ENCODE assay signal across 16 mouse cellular contexts in genomic region chr4:45824761-45825556, GRCm38 (mm10). TPM values are rescaled to one million over a fixed set of nuclear protein-coding genes. Genes with fewer than 3 reads are reported as not detected.
DNase-seq lines count a peak whose midpoint lies in the region; ATAC-seq and TF ChIP-seq lines count a peak whose summit lies in the region.
"Had no signal": no experiment of that assay in that cellular context is flagged by ENCODE, and none has a peak within 500 bp of the region (broad histone marks: within the 10 kb centered on the region; RNA-seq: fewer than 3 reads in every experiment).

No protein-coding gene starts in this region.

- 26% methylated on average over 14 of the region's 14 CpGs for WGBS in heart, embryonic 11.5 days (ENCODE audit: insufficient replicate concordance)
- 21% methylated on average over 14 of the region's 14 CpGs for WGBS in forebrain, embryonic 14.5 days
- 25% methylated on average over 14 of the region's 14 CpGs for WGBS in hindbrain, postnatal 0 days
- 23% methylated on average over 14 of the region's 14 CpGs for WGBS in neural tube, embryonic 12.5 days

- H3K9me3 ChIP-seq in heart, embryonic 11.5 days (replicated peaks; ENCODE audit: control insufficient read depth, low read length), result no peaks in the 10 kb centered on the region
- no peaks in the 10 kb centered on the region for H3K9me3 ChIP-seq in forebrain, embryonic 14.5 days (replicated peaks; ENCODE audit: control insufficient read depth, low read length)
- H3K9me3 ChIP-seq in hindbrain, postnatal 0 days (ENCODE audit: low read length), result no peaks in the 10 kb centered on the region
- no peaks in the 10 kb centered on the region for H3K9me3 ChIP-seq in neural tube, embryonic 12.5 days
- H3K9me3 ChIP-seq: kidney, embryonic 15.5 days had no signal

- TF ChIP-seq CTCF in hindbrain, postnatal 0 days (IDR thresholded peaks at IDR 0.05; ENCODE audit: low read depth), result no peak

- H3K4me1 ChIP-seq in heart, embryonic 11.5 days (ENCODE audit: control insufficient read depth, insufficient read depth, low read length), result peaks cover 42% of the 10 kb centered on the region
- H3K4me1 ChIP-seq in forebrain, embryonic 14.5 days (ENCODE audit: control insufficient read depth, insufficient read depth, low read length), result peaks cover 34% of the 10 kb centered on the region
- peaks cover 13% of the 10 kb centered on the region for H3K4me1 ChIP-seq in hindbrain, postnatal 0 days (ENCODE audit: insufficient read depth, low read length)
- peaks cover 56% of the 10 kb centered on the region for H3K4me1 ChIP-seq in neural tube, embryonic 12.5 days

- no peak for ATAC-seq in heart, embryonic 11.5 days (replicated peaks; ENCODE audit: insufficient number of reproducible peaks, low FRiP score, low TSS enrichment)
- no peak for ATAC-seq in forebrain, embryonic 14.5 days
- no peak for ATAC-seq in hindbrain, postnatal 0 days
- ATAC-seq in neural tube, embryonic 12.5 days (ENCODE audit: low FRiP score, low read depth), result no peak

- peaks cover 56% of the 10 kb centered on the region for H3K27me3 ChIP-seq in heart, embryonic 11.5 days (ENCODE audit: control insufficient read depth, insufficient read depth, low read length)
- H3K27me3 ChIP-seq in forebrain, embryonic 14.5 days (replicated peaks; ENCODE audit: control insufficient read depth, insufficient read depth, low read length), result 0 out of 2 replicates have a peak, but pooled peaks cover 3% of the 10 kb centered on the region
- H3K27me3 ChIP-seq in hindbrain, postnatal 0 days (ENCODE audit: insufficient read depth, low read length), result 0 out of 2 replicates have a peak, but pooled peaks cover 11% of the 10 kb centered on the region
- peaks cover 43% of the 10 kb centered on the region for H3K27me3 ChIP-seq in neural tube, embryonic 12.5 days (replicated peaks)

- no peak overlapping the region for H3K9ac ChIP-seq in heart, embryonic 11.5 days (ENCODE audit: low read depth, low read length)
- H3K9ac ChIP-seq in forebrain, embryonic 14.5 days (ENCODE audit: low read length), result peak overlapping the region; percentile 97
- peak overlapping the region; percentile 37; the same call in 1 of the 2 replicates for H3K9ac ChIP-seq in hindbrain, postnatal 0 days (replicated peaks; ENCODE audit: low read length)
- H3K9ac ChIP-seq in neural tube, embryonic 12.5 days, result peak overlapping the region; percentile 93
- H3K9ac ChIP-seq: kidney, embryonic 15.5 days; liver, embryonic 14.5 days had no signal

- no peak for DNase-seq in heart, adult 18-20 months
- peak; percentile 57 for DNase-seq in forebrain, embryonic 14.5 days (ENCODE audit: low spot score)
- DNase-seq in hindbrain, postnatal 0 days (ENCODE audit: low spot score), result peak; percentile 36
- no peak for DNase-seq in right cerebral cortex, postnatal 36 days (ENCODE audit: low spot score in 2 of 2)
- no peak for DNase-seq in left cerebral cortex, postnatal 10 days (ENCODE audit: extremely low spot score in 1 of 2, low spot score in 2 of 2)
- no peak for DNase-seq in embryo, embryonic 10 days (ENCODE audit: low spot score)
- DNase-seq: adrenal gland, postnatal 14 days; cerebellum, adult 11-12 months had no signal

- H3K4me2 ChIP-seq in heart, embryonic 11.5 days, result peak overlapping the region; percentile 52
- peak overlapping the region; percentile 71 for H3K4me2 ChIP-seq in forebrain, embryonic 14.5 days (ENCODE audit: low read length)
- H3K4me2 ChIP-seq in hindbrain, postnatal 0 days (ENCODE audit: low read depth, low read length), result peak overlapping the region; percentile 51
- peak overlapping the region; percentile 80 for H3K4me2 ChIP-seq in neural tube, embryonic 12.5 days (replicated peaks)
- H3K4me2 ChIP-seq: kidney, embryonic 15.5 days had no signal

- intact Hi-C loops in left cerebral cortex, postnatal 10 days (cut with DNase I), result no loop called here

- H3K36me3 ChIP-seq in heart, embryonic 11.5 days (ENCODE audit: control insufficient read depth, insufficient read depth, low read length), result no peaks in the 10 kb centered on the region
- peaks cover 13% of the 10 kb centered on the region for H3K36me3 ChIP-seq in forebrain, embryonic 14.5 days (ENCODE audit: control insufficient read depth, insufficient read depth, low read length)
- H3K36me3 ChIP-seq in hindbrain, postnatal 0 days (ENCODE audit: insufficient read depth, low read length), result no peaks in the 10 kb centered on the region
- peaks cover 12% of the 10 kb centered on the region; the same call in 1 of the 2 replicates for H3K36me3 ChIP-seq in neural tube, embryonic 12.5 days
- H3K36me3 ChIP-seq: kidney, embryonic 15.5 days had no signal

- H3K27ac ChIP-seq in heart, embryonic 11.5 days (ENCODE audit: low read depth, low read length), result peak overlapping the region; percentile 43; the same call in 1 of the 2 replicates
- H3K27ac ChIP-seq in forebrain, embryonic 14.5 days (ENCODE audit: low read depth, low read length), result peak overlapping the region; percentile 100
- peak overlapping the region; percentile 59 for H3K27ac ChIP-seq in hindbrain, postnatal 0 days
- peak overlapping the region; percentile 94 for H3K27ac ChIP-seq in neural tube, embryonic 12.5 days
- H3K27ac ChIP-seq: kidney, embryonic 15.5 days; layer of hippocampus, adult 2 months; liver, embryonic 14.5 days had no signal

- H3K4me3 ChIP-seq in heart, embryonic 11.5 days (ENCODE audit: low read depth, low read length), result peak overlapping the region; percentile 17; the same call in 1 of the 2 replicates
- H3K4me3 ChIP-seq in forebrain, embryonic 14.5 days (ENCODE audit: low read depth, low read length), result peak overlapping the region; percentile 78
- H3K4me3 ChIP-seq in hindbrain, postnatal 0 days (ENCODE audit: low read length), result peak overlapping the region; percentile 43
- peak overlapping the region; percentile 69 for H3K4me3 ChIP-seq in neural tube, embryonic 12.5 days
- H3K4me3 ChIP-seq: kidney, embryonic 15.5 days; layer of hippocampus, adult 2 months had no signal

RNA-seq across cellular contexts. Expression of gene Igfbpl1, which starts 1.8 kb away (rescaled TPM):
- polyA plus RNA-seq in heart, embryonic 11.5 days (2014; fragmentation: Nextera tagmentation; extraction: Ambion mirVana), result 16.8 and 18.4 TPM in 2 replicates
- under 1 TPM; 0.23 to 0.30 TPM for total RNA-seq in heart, adult 18-20 months (2021)
- 202 and 210 TPM in 2 replicates for polyA plus RNA-seq in forebrain, embryonic 14.5 days (2014; fragmentation: Nextera tagmentation; extraction: Ambion mirVana)
- total RNA-seq in hindbrain, postnatal 0 days (2014; rRNA removed), result 86.1 and 103 TPM in 2 replicates
- 20.3 and 22.2 TPM in 2 replicates for polyA plus RNA-seq in hindbrain, postnatal 0 days (2015; fragmentation: Nextera tagmentation; extraction: Ambion mirVana)
- 63.2 and 74.6 TPM in 2 replicates for polyA plus RNA-seq in neural tube, embryonic 12.5 days (2016; fragmentation: Nextera tagmentation; extraction: Ambion mirVana)
- 1 to 10 TPM; 2.6 to 2.9 TPM for total RNA-seq in left cerebral cortex, postnatal 10 days (2021)
- total RNA-seq: adrenal gland, postnatal 14 days; gastrocnemius, postnatal 4 days had no signal
- polyA plus RNA-seq: thymus, postnatal 0 days had no signal

RNA-seq across cellular contexts. Expression of gene Stra6l, which starts 23.5 kb away (rescaled TPM):
- polyA plus RNA-seq in heart, embryonic 11.5 days (2014; fragmentation: Nextera tagmentation; extraction: Ambion mirVana), result 0.27 TPM in 1 of 2 replicates, not detected in the other
- total RNA-seq in heart, adult 18-20 months (2021), result not detected
- polyA plus RNA-seq in forebrain, embryonic 14.5 days (2014; fragmentation: Nextera tagmentation; extraction: Ambion mirVana), result 1.0 and 1.2 TPM in 2 replicates
- 0.07 and 0.26 TPM in 2 replicates for total RNA-seq in hindbrain, postnatal 0 days (2014; rRNA removed)
- polyA plus RNA-seq in hindbrain, postnatal 0 days (2015; fragmentation: Nextera tagmentation; extraction: Ambion mirVana), result 0.11 and 0.20 TPM in 2 replicates
- 7.3 and 7.8 TPM in 2 replicates for polyA plus RNA-seq in neural tube, embryonic 12.5 days (2016; fragmentation: Nextera tagmentation; extraction: Ambion mirVana)
- total RNA-seq in left cerebral cortex, postnatal 10 days (2021), result not detected
- total RNA-seq: layer of hippocampus, adult 2 months; left cerebral cortex, postnatal 25 days had no signal

RNA-seq across cellular contexts. Expression of gene Aldh1b1, which starts 26.1 kb away (rescaled TPM):
- 33.1 and 49.0 TPM in 2 replicates for polyA plus RNA-seq in heart, embryonic 11.5 days (2014; fragmentation: Nextera tagmentation; extraction: Ambion mirVana)
- total RNA-seq in heart, adult 18-20 months (2021), result 10 to 100 TPM; 12.6 to 14.6 TPM
- polyA plus RNA-seq in forebrain, embryonic 14.5 days (2014; fragmentation: Nextera tagmentation; extraction: Ambion mirVana), result 14.0 and 16.4 TPM in 2 replicates
- 23.0 and 24.4 TPM in 2 replicates for total RNA-seq in hindbrain, postnatal 0 days (2014; rRNA removed)
- polyA plus RNA-seq in hindbrain, postnatal 0 days (2015; fragmentation: Nextera tagmentation; extraction: Ambion mirVana), result 18.8 TPM in 2 replicates
- 11.0 and 11.4 TPM in 2 replicates for polyA plus RNA-seq in neural tube, embryonic 12.5 days (2016; fragmentation: Nextera tagmentation; extraction: Ambion mirVana)
- 10 to 100 TPM; 17.7 to 18.3 TPM for total RNA-seq in left cerebral cortex, postnatal 10 days (2021)

Comparison
In these comparisons a context has a peak if more than half of its experiments do, and no peak if none do; other contexts are left out.
1. H3K27ac ChIP-seq: peak in every context shown above with its lines; median percentile 100 in forebrain, embryonic 14.5 days; 94 in neural tube, embryonic 12.5 days; 59 in hindbrain, postnatal 0 days; 43 in heart, embryonic 11.5 days.
2. H3K4me3 ChIP-seq: peak in every context shown above with its lines; median percentile 78 in forebrain, embryonic 14.5 days; 69 in neural tube, embryonic 12.5 days; 43 in hindbrain, postnatal 0 days; 17 in heart, embryonic 11.5 days.
3. DNase-seq: peak in forebrain, embryonic 14.5 days (single experiment) and hindbrain, postnatal 0 days (single experiment); none in heart, adult 18-20 months (0 of 2), right cerebral cortex, postnatal 36 days (0 of 2), left cerebral cortex, postnatal 10 days (0 of 2) and embryo, embryonic 10 days (single experiment).
4. Peak in every context shown above with its lines, with median percentiles within 50 percentile points of each other: H3K4me2 ChIP-seq.